Mouse (Mus musculus): Measurements from ENCODE around the gene Prlh. TPM values are rescaled to one million over a fixed set of nuclear protein-coding genes. Genes with fewer than 3 reads are reported as not detected.
A peak's percentile ranks its signal among the peaks of the same experiment; 100 is the strongest.

Prlh gene
- total RNA-seq, 2 experiments from 2014 or later: not detected

GRCm38 (mm10) chr1:90949309-90949708 lies 3.6 kb upstream of the Prlh start:
- DNase-seq: no peak
- intact Hi-C loops (cut with DNase I): no loop called here

DNA sequence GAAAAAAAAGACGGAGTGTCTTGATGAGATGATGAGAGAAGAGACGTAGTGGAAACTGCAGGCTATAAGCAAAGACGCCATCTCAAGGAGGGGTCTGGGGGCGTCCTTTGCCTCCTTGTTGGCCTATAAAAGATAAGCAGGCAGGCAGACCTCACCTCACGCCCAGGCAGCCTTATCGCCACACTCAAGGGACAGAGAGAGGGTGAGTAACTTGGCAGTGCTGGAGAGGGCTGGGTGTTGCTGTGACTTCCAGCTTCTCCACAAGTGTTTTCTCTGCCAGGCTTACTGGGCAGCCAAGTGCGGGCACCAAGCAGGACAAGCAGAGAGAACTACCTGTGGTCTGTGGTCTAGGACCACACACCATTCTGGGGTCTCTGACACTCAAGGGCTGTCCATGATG lies 1.2 kb upstream of the Prlh start:
- no peak for DNase-seq
- intact Hi-C loops (cut with DNase I): loop anchor here (10.0 kb wide), 1 partner anchor 887 kb away; no protein-coding TSS in a partner anchor

GRCm38 (mm10) chr1:90953688-90954087 lies 780 bp downstream of the Prlh start:
- intact Hi-C loops (cut with DNase I): loop anchor here (10.0 kb wide), 1 partner anchor 889 kb away; no protein-coding TSS in a partner anchor
- DNase-seq: no peak

- intact Hi-C loops (cut with DNase I): loop anchor here (1.0 to 10.0 kb wide), 5 partner anchors 28 to 892 kb away; no protein-coding TSS in a partner anchor
- peak in 1 of 2 experiments; percentile 31 for DNase-seq
Measured at GRCm38 (mm10) chr1:90956245-90957096, 3.6 kb downstream of the Prlh start.

- DNase-seq: no peak
- intact Hi-C loops (cut with DNase I): no loop called here
Measured at GRCm38 (mm10) chr1:90962526-90962925, 9.6 kb downstream of the Prlh start.

- no peak for DNase-seq
- intact Hi-C loops (cut with DNase I): no loop called here
Measured at GRCm38 (mm10) chr1:90962994-90963393, 10.1 kb downstream of the Prlh start.

DNA sequence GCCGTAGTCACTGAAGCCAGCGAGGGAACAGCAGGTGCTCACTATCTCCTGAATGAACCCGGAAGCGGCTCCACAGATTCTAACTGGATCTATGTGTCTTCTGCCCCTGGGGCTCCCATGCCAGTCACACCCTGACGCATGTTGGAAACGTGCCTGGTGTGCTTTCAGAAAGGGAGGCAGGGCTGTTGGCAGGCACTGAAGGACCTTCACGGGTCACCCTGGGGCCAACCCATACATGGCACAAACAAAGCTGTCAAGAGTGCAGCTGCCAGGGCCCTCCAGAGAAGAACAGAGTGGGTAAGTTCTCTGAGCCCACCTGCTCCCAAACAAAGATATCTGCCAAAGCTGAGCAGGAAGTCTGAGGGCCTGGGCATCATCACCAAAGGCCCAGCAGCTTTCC lies 14.7 kb downstream of the Prlh start:
- DNase-seq: no peak
- intact Hi-C loops (cut with DNase I): no loop called here

DNA sequence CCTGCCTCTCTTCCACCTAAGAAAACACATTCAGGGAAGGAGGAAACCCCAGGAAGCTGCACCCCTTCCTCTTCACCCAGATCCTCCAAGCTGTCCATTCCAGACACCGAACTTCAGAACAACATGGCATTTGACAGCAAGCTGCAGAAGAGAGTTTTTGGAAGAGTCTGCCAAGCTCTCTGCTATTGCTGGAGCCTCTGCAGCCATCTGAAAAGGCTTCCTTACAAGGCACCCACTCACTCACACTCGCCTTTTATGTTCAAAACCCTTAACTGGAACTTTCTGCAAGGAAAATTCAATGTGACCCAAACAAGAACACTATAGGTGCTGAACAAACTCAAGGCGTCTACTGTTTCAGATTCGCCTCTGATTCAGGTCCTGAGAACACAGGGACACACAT lies 15.7 kb downstream of the Prlh start:
- intact Hi-C loops (cut with DNase I): no loop called here
- DNase-seq: no peak

- intact Hi-C loops (cut with DNase I): no loop called here
- no peak for DNase-seq
Measured at GRCm38 (mm10) chr1:90969347-90969784, 16.5 kb downstream of the Prlh start, which contains the start of gene Rab17. TSS of gene Rab17 (minus strand) at chr1:90969661.

DNA sequence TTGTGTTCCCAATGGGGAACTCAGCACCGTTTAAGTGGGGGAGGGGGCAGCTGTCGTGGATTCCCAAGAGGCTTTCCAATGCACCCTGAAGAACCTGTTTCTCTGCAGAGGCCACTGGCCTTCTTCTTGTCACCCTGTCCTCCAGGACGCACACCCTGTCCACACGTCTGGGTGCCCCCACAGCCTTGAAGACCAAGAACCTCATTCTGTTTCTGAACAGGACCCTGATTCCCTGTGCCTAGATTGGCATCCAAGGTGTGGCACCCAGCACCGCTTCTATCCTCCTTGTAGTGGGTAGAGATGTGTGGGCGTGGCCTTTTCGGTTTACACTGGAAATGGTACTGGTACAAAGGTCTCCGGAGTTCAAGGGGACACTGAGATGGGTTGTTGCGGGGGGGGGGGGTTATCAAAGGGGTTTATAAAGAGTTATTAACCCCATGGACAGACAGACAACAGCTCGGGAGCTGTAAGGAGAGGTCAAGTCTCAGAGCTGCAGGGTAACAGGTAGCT lies 17.0 kb downstream of the Prlh start:
- no peak for DNase-seq
- intact Hi-C loops (cut with DNase I): loop anchor here (5.0 kb wide), 2 partner anchors 67 to 277 kb away; no protein-coding TSS in a partner anchor

DNA sequence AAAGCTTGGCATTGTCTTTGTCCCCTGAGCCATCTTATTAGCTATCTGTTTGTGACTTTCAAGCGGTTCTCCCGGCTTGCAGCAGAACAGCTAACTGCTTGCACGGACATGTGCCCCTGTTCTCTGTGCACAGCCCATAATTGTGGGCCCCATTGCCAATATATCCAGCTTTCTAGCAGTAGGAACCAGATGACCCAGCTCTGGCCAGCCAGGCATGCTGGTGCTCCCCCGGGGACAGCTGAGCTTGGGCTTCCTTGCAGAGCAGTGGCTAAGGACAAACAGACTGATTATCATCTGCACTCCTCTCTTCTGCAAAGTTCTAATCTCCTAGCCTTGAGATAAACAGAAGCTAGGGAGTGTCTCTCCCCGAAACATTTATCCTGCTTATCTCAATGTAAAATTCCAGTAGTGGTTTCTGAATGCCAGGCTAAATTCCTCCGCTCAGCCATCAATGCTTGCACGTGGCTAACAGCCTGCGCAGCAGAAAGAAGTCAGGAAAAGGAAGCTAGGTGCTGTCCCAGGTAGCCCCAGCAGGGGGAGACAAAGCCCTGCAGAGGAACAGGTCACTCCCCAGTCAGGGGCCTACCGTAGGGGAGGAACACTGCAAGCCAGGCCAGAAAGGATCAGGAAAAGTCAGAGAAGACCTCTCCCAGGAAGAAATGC lies 20.1 kb downstream of the Prlh start:
- DNase-seq: peak; percentile 90 to 95
- intact Hi-C loops (cut with DNase I): loop anchor here (2.0 to 5.0 kb wide), 3 partner anchors 64 to 274 kb away; no protein-coding TSS in a partner anchor

DNA sequence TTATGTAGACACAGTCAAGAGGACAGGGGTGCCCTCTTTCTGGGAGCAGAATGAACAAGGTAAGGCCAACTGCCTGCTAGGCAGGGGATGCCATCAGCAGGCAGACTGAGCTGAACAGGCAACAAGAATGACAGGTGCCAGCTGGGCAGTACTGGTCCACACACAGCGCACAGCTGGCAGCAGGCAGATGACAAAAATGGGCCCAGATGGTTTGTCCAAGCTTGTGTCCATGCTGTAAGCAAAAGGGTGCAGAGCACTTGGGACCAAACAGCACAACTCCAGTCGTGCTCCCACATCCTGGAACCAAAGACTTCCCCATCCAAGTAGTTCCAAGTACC lies 20.6 kb downstream of the Prlh start:
- no peak for DNase-seq
- intact Hi-C loops (cut with DNase I): loop anchor here (2.0 to 5.0 kb wide), 3 partner anchors 64 to 274 kb away; no protein-coding TSS in a partner anchor

- intact Hi-C loops (cut with DNase I): loop anchor here (5.0 kb wide), 2 partner anchors 62 to 272 kb away; no protein-coding TSS in a partner anchor
- DNase-seq: peak; percentile 28 to 36
Measured at GRCm38 (mm10) chr1:90974906-90975649, 22.2 kb downstream of the Prlh start.

- intact Hi-C loops (cut with DNase I): no loop called here
- no peak for DNase-seq
Measured at GRCm38 (mm10) chr1:90975960-90976359, 23.1 kb downstream of the Prlh start.

DNA sequence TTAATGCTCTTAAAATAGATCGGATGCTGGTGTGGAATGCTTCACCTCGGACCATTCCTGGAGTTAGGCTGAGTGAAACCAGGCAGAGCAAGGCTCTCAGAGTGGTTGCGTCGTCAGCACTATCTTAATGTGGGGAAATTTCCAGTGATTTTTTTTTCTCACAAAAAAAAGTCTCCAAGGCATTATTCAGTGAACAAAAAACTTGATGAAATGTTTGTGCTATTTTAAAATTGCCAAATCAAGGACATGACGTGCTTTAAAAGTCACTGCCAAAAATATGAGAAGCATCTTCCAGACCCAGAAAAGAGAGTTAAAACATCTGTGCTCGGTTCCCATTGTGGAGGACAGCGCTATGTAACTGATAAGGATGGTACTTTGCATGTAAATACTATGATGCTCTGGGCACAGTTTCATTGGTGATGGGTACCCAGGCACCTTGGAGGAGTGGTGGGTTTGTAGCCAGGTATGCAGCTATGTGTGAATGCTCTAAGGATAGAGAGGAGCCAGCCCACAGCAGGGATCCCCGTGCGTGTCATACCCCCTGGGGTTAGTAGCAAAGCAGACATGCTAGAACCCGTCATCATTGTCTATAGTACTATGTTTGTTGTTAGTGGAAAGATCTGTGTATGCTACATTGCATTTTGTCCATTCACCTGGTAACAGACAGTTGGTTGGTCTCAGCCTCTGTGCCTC lies 27.9 kb downstream of the Prlh start:
- intact Hi-C loops (cut with DNase I): loop anchor here (5.0 kb wide), 1 partner anchor 37 kb away; no protein-coding TSS in a partner anchor
- DNase-seq: peak in 1 of 2 experiments; percentile 8

DNA sequence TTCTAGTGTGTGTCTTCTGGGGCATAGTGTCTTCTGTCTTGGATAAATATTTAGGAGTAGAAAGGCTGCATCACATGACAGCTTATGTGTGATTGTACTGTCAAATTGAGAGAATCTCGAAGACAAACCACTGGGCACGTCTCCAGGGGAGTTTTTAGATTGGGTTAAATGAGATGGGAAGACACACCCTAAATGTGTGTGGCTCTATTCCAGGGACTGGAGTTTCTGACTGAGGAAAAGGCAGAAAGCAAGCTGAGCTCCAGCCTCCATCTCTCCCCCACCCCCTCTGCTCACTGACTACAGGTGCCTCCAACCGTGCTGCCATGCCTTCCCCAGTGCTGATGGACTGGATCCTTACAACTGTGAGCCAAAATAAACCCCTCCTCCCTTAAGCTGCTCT lies 28.4 kb downstream of the Prlh start:
- intact Hi-C loops (cut with DNase I): loop anchor here (5.0 kb wide), 1 partner anchor 36 kb away; no protein-coding TSS in a partner anchor
- peak in 1 of 2 experiments; percentile 1 for DNase-seq

DNA sequence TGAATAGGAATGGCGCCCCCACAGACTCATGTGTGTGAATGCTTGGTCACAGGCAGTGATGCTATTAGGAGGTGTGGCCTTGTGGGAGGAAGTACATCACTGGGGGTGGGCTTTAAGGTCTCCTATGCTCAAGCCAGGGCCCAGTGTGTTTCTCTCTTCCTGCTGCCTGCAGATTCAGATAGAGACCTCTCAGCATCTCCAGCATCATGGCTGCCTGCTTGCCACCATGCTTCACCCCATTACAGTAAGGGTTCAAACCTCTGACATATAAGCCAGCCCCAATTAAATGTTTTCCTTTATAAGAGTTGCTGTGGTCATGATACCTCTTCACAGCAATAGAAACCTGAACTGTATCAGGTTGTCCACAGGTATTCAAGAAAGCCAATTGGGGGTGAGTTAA lies 43.0 kb downstream of the Prlh start:
- intact Hi-C loops (cut with DNase I): no loop called here
- peak in 1 of 2 experiments; percentile 6 for DNase-seq

GRCm38 (mm10) chr1:90997136-90997535 lies 44.2 kb downstream of the Prlh start:
- intact Hi-C loops (cut with DNase I): no loop called here

GRCm38 (mm10) chr1:90997641-90998040 lies 44.7 kb downstream of the Prlh start:
- intact Hi-C loops (cut with DNase I): no loop called here
- peak in 1 of 2 experiments; percentile 10 for DNase-seq

More at GRCm38 (mm10) chr1:90997136-90997535, 44.2 kb downstream of the Prlh start:
- DNase-seq: peak in 1 of 2 experiments; percentile 6

Data from gastrocnemius, postnatal 36 days (tissue).